Mouse (Mus musculus): ENCODE data around the gene Gm11239. TPM values are rescaled to one million over a fixed set of nuclear protein-coding genes. Genes with fewer than 3 reads are reported as not detected.
"Not testable (repeated sequence)": the region's sequence is repeated elsewhere in the genome, so short reads cannot be mapped to it uniquely, and the experiment has no call there.

Gm11239 gene
- not detected for total RNA-seq (2021)
- long read RNA-seq, experiment 1, result 0 reads
- long read RNA-seq, experiment 2, result 0 reads

- DNase-seq, result not testable (repeated sequence)
Observed at GRCm38 (mm10) chr4:73668054-73668453, at the start of gene Gm11239. TSS of gene Gm11239 (plus strand) at chr4:73668354.

GRCm38 (mm10) chr4:73622684-73623083 is 45.5 kb upstream of the Gm11239 start, which contains the start of gene Gm11237:
TSS of gene Gm11237 (plus strand) at chr4:73622984.
- not testable (repeated sequence) for DNase-seq

GRCm38 (mm10) chr4:73637821-73638220 is 30.3 kb upstream of the Gm11239 start, which contains the start of gene Gm11236:
TSS of gene Gm11236 (plus strand) at chr4:73638121.
- DNase-seq, result not testable (repeated sequence)

GRCm38 (mm10) chr4:73661864-73662263 is 6.3 kb upstream of the Gm11239 start:
- not testable (repeated sequence) for DNase-seq

GRCm38 (mm10) chr4:73683216-73683615 is 15.1 kb downstream of the Gm11239 start, which contains the start of gene Gm428:
TSS of gene Gm428 (plus strand) at chr4:73683516.
- not testable (repeated sequence) for DNase-seq

- no peak for DNase-seq
Observed at GRCm38 (mm10) chr4:73718761-73719160, 50.6 kb downstream of the Gm11239 start.

GRCm38 (mm10) chr4:73719819-73720218 is 51.7 kb downstream of the Gm11239 start:
- DNase-seq, result no peak

Other genes with a start within 250 kb of the Gm11239 start
- not detected for gene Gm11238, start 60.5 kb upstream of the Gm11239 start, total RNA-seq (2021)
- gene Gm11237, start 45.4 kb upstream of the Gm11239 start, total RNA-seq (2021), result not detected
- gene Gm11236, start 30.2 kb upstream of the Gm11239 start, total RNA-seq (2021), result not detected
- not detected for gene Gm428, start 15.2 kb downstream of the Gm11239 start, total RNA-seq (2021)
- gene Rasef, start 122.6 kb downstream of the Gm11239 start, total RNA-seq (2021), result under 1 TPM in 1 of 2 experiments, not detected in 1; 0.07 TPM
- not detected for gene Gm11758, start 207.9 kb downstream of the Gm11239 start, total RNA-seq (2021)
- gene Gm11757, start 222.8 kb downstream of the Gm11239 start, total RNA-seq (2021), result not detected
- gene Gm13871, start 237.6 kb downstream of the Gm11239 start, total RNA-seq (2021), result not detected

Measured in gastrocnemius, postnatal 10 days (tissue).